Mouse (Mus musculus) gastrocnemius, adult 18-20 months (tissue): Measurements from ENCODE around the gene D13Ertd608e. TPM values are rescaled to one million over a fixed set of nuclear protein-coding genes. Genes with fewer than 3 reads are reported as not detected.
"Not testable (repeated sequence)": the region's sequence is repeated elsewhere in the genome, so short reads cannot be mapped to it uniquely, and the experiment has no call there.

Source experiments
- DNase-seq: peaks from one replicate; pipeline ENCODE4 v3.0.0; 2021; ENCODE audit warnings: low spot score
- long read RNA-seq, 2 experiments: library from polyadenylated mRNA; stranded (forward); transcript quantifications; one replicate each; pipeline ENCODE4 v2.0.0; 2021
- total RNA-seq, 2 experiments: library from RNA; stranded (reverse); gene quantifications; 2 replicates each; pipeline ENCODE4 v1.2.3; 2021

The D13Ertd608e gene
- not detected for total RNA-seq
- long read RNA-seq, experiment 1: 0 reads
- long read RNA-seq, experiment 2: 0 reads

GRCm38 (mm10) chr13:119835320-119836056 is at the start of gene D13Ertd608e:
Gene D13Ertd608e (plus strand): TSS chr13:119836006.
- DNase-seq: peak; percentile 9

GRCm38 (mm10) chr13:119789851-119790717 is 45.7 kb upstream of the D13Ertd608e start:
- DNase-seq: peak; percentile 74

GRCm38 (mm10) chr13:119790761-119791579 is 44.8 kb upstream of the D13Ertd608e start, which contains the start of gene Zfp131:
Gene Zfp131 (minus strand): TSS chr13:119790889.
- DNase-seq: peak; percentile 93

GRCm38 (mm10) chr13:119791580-119792135 is 44.1 kb upstream of the D13Ertd608e start:
- no peak for DNase-seq

GRCm38 (mm10) chr13:119792791-119793404 is 42.9 kb upstream of the D13Ertd608e start:
- DNase-seq: no peak

GRCm38 (mm10) chr13:119797656-119798055 is 38.1 kb upstream of the D13Ertd608e start:
- no peak for DNase-seq

- DNase-seq: no peak
Measured at GRCm38 (mm10) chr13:119808937-119809336, 26.9 kb upstream of the D13Ertd608e start.

GRCm38 (mm10) chr13:119810031-119810430 is 25.8 kb upstream of the D13Ertd608e start:
- peak; percentile 22 for DNase-seq

GRCm38 (mm10) chr13:119816798-119817197 is 19.0 kb upstream of the D13Ertd608e start:
- no peak for DNase-seq

GRCm38 (mm10) chr13:119817579-119818206 is 18.1 kb upstream of the D13Ertd608e start:
- no peak for DNase-seq

GRCm38 (mm10) chr13:119830116-119830515 is 5.7 kb upstream of the D13Ertd608e start, which contains the start of gene AF067063:
Gene AF067063 (minus strand): TSS chr13:119830216.
- not testable (repeated sequence) for DNase-seq

GRCm38 (mm10) chr13:119836324-119836811 is 562 bp downstream of the D13Ertd608e start:
- peak; percentile 5 for DNase-seq

GRCm38 (mm10) chr13:119837719-119838337 is 2.0 kb downstream of the D13Ertd608e start:
- DNase-seq: peak; percentile 3

GRCm38 (mm10) chr13:119839982-119840381 is 4.2 kb downstream of the D13Ertd608e start:
- DNase-seq: not testable (repeated sequence)

GRCm38 (mm10) chr13:119862399-119862798 is 26.6 kb downstream of the D13Ertd608e start:
- DNase-seq: not testable (repeated sequence)

GRCm38 (mm10) chr13:119864395-119864999 is 28.7 kb downstream of the D13Ertd608e start:
- DNase-seq: not testable (repeated sequence)

GRCm38 (mm10) chr13:119886896-119887295 is 51.1 kb downstream of the D13Ertd608e start:
- not testable (repeated sequence) for DNase-seq

- DNase-seq: not testable (repeated sequence)
Measured at GRCm38 (mm10) chr13:119894685-119895084, 58.9 kb downstream of the D13Ertd608e start, which contains the start of gene Tcstv1. Gene Tcstv1 (minus strand): TSS chr13:119894785.
